Mouse (Mus musculus): ENCODE measurements at regions not wholly inside any gene's neighbourhood (a gene's known extent, or its start where the extent isn't known, plus 50 kb on each side); places are given as distances from the start of the nearest gene placed in this dataset.

DNA sequence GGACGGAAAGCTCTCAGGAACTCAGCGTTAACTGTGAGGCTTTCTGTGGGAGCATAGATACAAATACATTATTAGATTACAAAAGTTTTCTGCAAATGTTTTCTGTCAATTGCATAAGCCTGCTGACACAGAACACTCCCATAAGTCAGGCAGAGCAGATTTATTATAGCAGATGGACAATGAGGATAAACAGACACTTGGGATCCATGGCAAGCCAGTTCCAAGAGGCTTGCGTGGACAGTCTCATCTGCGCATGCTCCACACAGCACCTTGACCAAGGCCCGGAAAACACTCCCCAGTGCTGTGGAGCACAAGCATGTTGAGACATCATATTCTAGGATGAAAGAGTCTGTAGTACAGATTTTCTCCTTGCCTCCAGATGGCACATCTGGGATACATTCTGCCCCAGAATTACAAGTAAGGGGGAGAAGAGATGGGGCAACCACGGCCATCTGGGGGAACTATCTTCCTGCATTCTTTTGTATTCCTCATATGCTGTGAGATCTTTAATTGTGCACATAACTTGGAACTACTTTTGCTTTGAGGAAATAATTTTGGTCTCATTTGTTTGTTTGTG, 62.7 kb upstream of the Kiz start:
- Histone ChIP-seq H3K4me3 (no peak overlapping the region), H3K27ac (replicated peaks) (no peak overlapping the region), H3K36me3 (no peaks in the 10 kb centered on the region), H3K9me3 (no peaks in the 10 kb centered on the region; the same call in 1 of the 2 replicates), H3K4me1 (replicated peaks) (peaks cover 5% of the 10 kb centered on the region; the same call in 1 of the 2 replicates), H3K4me2 (no peak overlapping the region), H3K27me3 (no peaks in the 10 kb centered on the region), H3K9ac (no peak overlapping the region)
- 77% methylated on average over 6 of the region's 6 CpGs for WGBS
- no peak for ATAC-seq (ENCODE audit: low FRiP score, low read depth)

- H3K27me3 ChIP-seq: no peaks in the 10 kb centered on the region
- no peak overlapping the region for H3K9ac ChIP-seq
- H3K4me3 ChIP-seq: no peak overlapping the region
- H3K4me1 ChIP-seq (replicated peaks): no peaks in the 10 kb centered on the region
- no peak overlapping the region for H3K4me2 ChIP-seq
- H3K27ac ChIP-seq (replicated peaks): no peak overlapping the region
- H3K9me3 ChIP-seq: no peaks in the 10 kb centered on the region
- H3K36me3 ChIP-seq: no peaks in the 10 kb centered on the region
- ATAC-seq (ENCODE audit: low FRiP score, low read depth): no peak
These were observed 52.7 kb upstream of the Kiz start for GRCm38 (mm10) chr2:146802973-146803372.
